Mouse (Mus musculus): ENCODE data around the gene Il13. TPM values are rescaled to one million over a fixed set of nuclear protein-coding genes. Genes with fewer than 3 reads are reported as not detected.

Il13 gene
- polyA plus RNA-seq, 1 experiment, result not detected

- WGBS, result 92% methylated on average over 7 of the region's 7 CpGs
- no peaks in the 10 kb centered on the region for H3K4me1 ChIP-seq (ENCODE audit: control insufficient read depth, insufficient read depth, low read length)
- H3K27ac ChIP-seq (ENCODE audit: insufficient read depth, low read length), result no peak within 1 kb of the TSS
- TF ChIP-seq CTCF (IDR thresholded peaks at IDR 0.05; ENCODE audit: borderline replicate concordance, insufficient read depth, low read depth, low read length) (no peak), POLR2A (IDR thresholded peaks at IDR 0.05; ENCODE audit: borderline replicate concordance, insufficient read depth, low read length) (no peak)
- no peaks in the 10 kb centered on the region for H3K27me3 ChIP-seq (ENCODE audit: control insufficient read depth, insufficient read depth, low read length)
- DNase-seq, result no peak
- H3K4me3 ChIP-seq (replicated peaks; ENCODE audit: insufficient read depth, low read depth, low read length), result no peak within 1 kb of the TSS
Observed at GRCm38 (mm10) chr11:53618619-53619198, 15.8 kb downstream of the Il13 start, which contains the start of gene Il4. TSS of gene Il4 (minus strand) at chr11:53618669.

- no peaks in the 10 kb centered on the region for H3K4me1 ChIP-seq (ENCODE audit: control insufficient read depth, insufficient read depth, low read length)
- H3K27ac ChIP-seq (ENCODE audit: insufficient read depth, low read length), result no peak overlapping the region
- TF ChIP-seq CTCF (IDR thresholded peaks at IDR 0.05; ENCODE audit: borderline replicate concordance, insufficient read depth, low read depth, low read length) (no peak), POLR2A (IDR thresholded peaks at IDR 0.05; ENCODE audit: borderline replicate concordance, insufficient read depth, low read length) (no peak)
- 64% methylated on average over 4 of the region's 4 CpGs for WGBS
- no peak overlapping the region for H3K4me3 ChIP-seq (replicated peaks; ENCODE audit: insufficient read depth, low read depth, low read length)
- DNase-seq, result no peak
- no peaks in the 10 kb centered on the region for H3K27me3 ChIP-seq (ENCODE audit: control insufficient read depth, insufficient read depth, low read length)
Observed at GRCm38 (mm10) chr11:53617562-53618109, 16.9 kb downstream of the Il13 start.

GRCm38 (mm10) chr11:53616748-53617558 is 17.5 kb downstream of the Il13 start:
- Histone ChIP-seq H3K27ac (ENCODE audit: insufficient read depth, low read length) (no peak overlapping the region), H3K4me1 (ENCODE audit: control insufficient read depth, insufficient read depth, low read length) (no peaks in the 10 kb centered on the region), H3K27me3 (ENCODE audit: control insufficient read depth, insufficient read depth, low read length) (no peaks in the 10 kb centered on the region), H3K4me3 (replicated peaks; ENCODE audit: insufficient read depth, low read depth, low read length) (no peak overlapping the region)
- no peak for TF ChIP-seq POLR2A (IDR thresholded peaks at IDR 0.05; ENCODE audit: borderline replicate concordance, insufficient read depth, low read length)
- no peak for TF ChIP-seq CTCF (IDR thresholded peaks at IDR 0.05; ENCODE audit: borderline replicate concordance, insufficient read depth, low read depth, low read length)
- 83% methylated on average over 8 of the region's 8 CpGs for WGBS
- no peak for DNase-seq

DNA sequence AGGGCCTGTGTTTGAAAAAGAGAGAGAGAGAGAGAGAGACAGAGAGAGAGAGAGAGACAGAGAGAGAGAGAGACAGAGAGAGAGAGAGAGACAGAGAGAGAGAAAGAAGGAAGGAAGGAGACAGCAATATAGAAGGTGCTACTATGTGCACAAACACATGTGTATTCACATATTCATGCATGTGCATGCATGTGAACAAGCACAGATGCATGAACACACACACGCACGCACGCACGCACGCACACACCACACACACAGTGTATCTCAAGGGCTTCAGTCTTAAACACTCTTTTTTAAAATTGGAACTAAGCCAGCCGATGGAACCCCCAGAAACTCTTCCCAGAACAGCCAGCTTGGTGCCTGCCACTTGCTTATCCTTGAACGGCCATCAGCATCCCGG is 18.9 kb downstream of the Il13 start:
- no peaks in the 10 kb centered on the region for H3K27me3 ChIP-seq (ENCODE audit: control insufficient read depth, insufficient read depth, low read length)
- no peak overlapping the region for H3K27ac ChIP-seq (ENCODE audit: insufficient read depth, low read length)
- 84% methylated on average over 8 of the region's 8 CpGs for WGBS
- no peak for TF ChIP-seq CTCF (IDR thresholded peaks at IDR 0.05; ENCODE audit: borderline replicate concordance, insufficient read depth, low read depth, low read length)
- TF ChIP-seq POLR2A (IDR thresholded peaks at IDR 0.05; ENCODE audit: borderline replicate concordance, insufficient read depth, low read length), result no peak
- no peak overlapping the region for H3K4me3 ChIP-seq (replicated peaks; ENCODE audit: insufficient read depth, low read depth, low read length)
- DNase-seq, result no peak
- no peaks in the 10 kb centered on the region for H3K4me1 ChIP-seq (ENCODE audit: control insufficient read depth, insufficient read depth, low read length)

GRCm38 (mm10) chr11:53615172-53615571 is 19.3 kb downstream of the Il13 start:
- TF ChIP-seq CTCF (IDR thresholded peaks at IDR 0.05; ENCODE audit: borderline replicate concordance, insufficient read depth, low read depth, low read length), result no peak
- TF ChIP-seq POLR2A (IDR thresholded peaks at IDR 0.05; ENCODE audit: borderline replicate concordance, insufficient read depth, low read length), result no peak
- no peak overlapping the region for H3K4me3 ChIP-seq (replicated peaks; ENCODE audit: insufficient read depth, low read depth, low read length)
- WGBS, result 74% methylated on average over 6 of the region's 6 CpGs
- DNase-seq, result no peak
- H3K27me3 ChIP-seq (ENCODE audit: control insufficient read depth, insufficient read depth, low read length), result no peaks in the 10 kb centered on the region
- no peaks in the 10 kb centered on the region for H3K4me1 ChIP-seq (ENCODE audit: control insufficient read depth, insufficient read depth, low read length)
- no peak overlapping the region for H3K27ac ChIP-seq (ENCODE audit: insufficient read depth, low read length)

DNA sequence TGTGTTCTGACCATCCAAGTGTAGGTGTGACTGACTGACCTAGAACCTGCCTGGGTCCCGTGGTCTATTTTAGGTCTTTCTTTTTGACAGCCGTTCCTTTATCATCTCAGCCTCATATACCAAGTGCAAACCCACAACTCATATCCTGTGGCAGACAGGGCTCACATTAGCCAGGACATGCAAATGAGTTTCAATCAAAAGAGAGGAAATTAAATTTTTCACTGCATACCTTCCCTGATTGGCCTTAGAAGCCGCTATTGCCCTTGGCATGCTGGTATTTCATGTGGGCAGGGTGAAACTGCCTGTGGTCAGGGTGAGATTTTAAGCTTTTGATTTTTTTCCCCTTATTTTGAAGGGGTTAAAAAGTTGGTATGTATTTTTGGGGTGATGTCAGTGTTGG is 24.8 kb downstream of the Il13 start:
- no peak for DNase-seq
- 90% methylated on average over 3 of the region's 3 CpGs for WGBS

DNA sequence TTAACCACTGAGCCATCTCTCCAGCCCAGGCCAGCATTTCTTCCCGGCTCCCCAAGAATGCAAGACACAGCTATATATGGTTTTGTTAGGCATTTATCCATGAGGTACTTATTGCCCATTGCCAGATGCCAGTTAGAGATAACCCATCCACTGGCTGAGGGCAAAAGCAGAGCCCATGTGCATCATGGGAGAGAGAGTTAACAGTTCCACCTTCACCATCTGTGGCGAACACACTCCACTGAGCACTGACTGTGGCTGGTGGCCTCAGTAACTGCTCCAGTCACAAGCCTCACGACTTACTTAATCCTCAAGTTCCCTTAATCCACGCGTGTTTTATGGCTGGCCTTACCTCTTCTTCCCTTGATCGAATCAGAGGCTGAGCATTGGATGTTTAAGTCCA is 25.3 kb downstream of the Il13 start:
- Histone ChIP-seq H3K4me1 (ENCODE audit: control insufficient read depth, insufficient read depth, low read length) (no peaks in the 10 kb centered on the region), H3K27ac (ENCODE audit: insufficient read depth, low read length) (no peak overlapping the region), H3K4me3 (replicated peaks; ENCODE audit: insufficient read depth, low read depth, low read length) (no peak overlapping the region), H3K27me3 (ENCODE audit: control insufficient read depth, insufficient read depth, low read length) (no peaks in the 10 kb centered on the region)
- 66% methylated on average over 6 of the region's 6 CpGs for WGBS
- TF ChIP-seq CTCF (IDR thresholded peaks at IDR 0.05; ENCODE audit: borderline replicate concordance, insufficient read depth, low read depth, low read length), result no peak
- no peak for TF ChIP-seq POLR2A (IDR thresholded peaks at IDR 0.05; ENCODE audit: borderline replicate concordance, insufficient read depth, low read length)
- DNase-seq, result no peak

More for the DNA sequence above, 24.8 kb downstream of the Il13 start:
- Histone ChIP-seq H3K27me3 (ENCODE audit: control insufficient read depth, insufficient read depth, low read length) (no peaks in the 10 kb centered on the region), H3K4me1 (ENCODE audit: control insufficient read depth, insufficient read depth, low read length) (no peaks in the 10 kb centered on the region), H3K4me3 (replicated peaks; ENCODE audit: insufficient read depth, low read depth, low read length) (no peak overlapping the region), H3K27ac (ENCODE audit: insufficient read depth, low read length) (no peak overlapping the region)
- TF ChIP-seq CTCF (IDR thresholded peaks at IDR 0.05; ENCODE audit: borderline replicate concordance, insufficient read depth, low read depth, low read length) (no peak), POLR2A (IDR thresholded peaks at IDR 0.05; ENCODE audit: borderline replicate concordance, insufficient read depth, low read length) (no peak)
